In the genomic region with DNA sequence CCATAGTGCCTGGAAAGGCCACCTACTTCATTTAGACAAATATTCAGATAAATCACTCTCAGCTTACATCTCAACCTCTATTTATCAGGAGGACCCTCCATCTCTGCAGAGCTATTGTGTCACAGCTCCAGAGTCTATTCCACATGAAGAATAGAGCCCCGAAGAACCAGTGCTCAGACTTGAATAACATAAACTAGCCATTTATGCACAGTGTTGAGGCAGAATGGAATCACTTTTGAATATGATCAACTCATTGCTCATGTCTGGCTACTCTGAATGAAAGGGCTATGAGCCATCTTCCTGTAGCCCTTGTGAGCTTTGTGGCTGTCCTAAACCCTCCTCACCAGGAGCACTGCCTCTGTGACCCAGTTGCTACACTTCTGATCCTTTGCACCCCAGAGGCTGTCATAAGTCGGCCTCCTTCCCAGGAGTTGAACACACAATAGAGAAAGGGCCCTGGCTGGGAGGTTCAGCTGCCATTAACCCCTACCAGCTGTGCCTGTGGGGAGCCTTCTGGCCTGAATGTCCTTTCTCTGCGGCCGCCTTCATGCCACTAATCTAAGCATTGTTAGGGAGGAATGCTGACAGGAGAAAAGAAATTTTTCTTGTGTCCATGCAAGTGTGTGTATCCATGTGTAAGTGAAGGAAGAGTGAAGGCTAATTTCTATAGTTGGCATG, we compare ENCODE assay signal across 15 mouse cellular contexts.
A peak's percentile ranks its signal among the peaks of the same experiment; 100 is the strongest.
DNase-seq lines count a peak whose midpoint lies in the region; ATAC-seq and TF ChIP-seq lines count a peak whose summit lies in the region.
"Had no signal": no experiment of that assay in that cellular context is flagged by ENCODE, and none has a peak within 500 bp of the region (broad histone marks: within the 10 kb centered on the region; RNA-seq: fewer than 3 reads in every experiment).

No protein-coding gene starts in this region.

- H3K36me3 ChIP-seq in embryonic facial prominence, embryonic 10.5 days (replicated peaks), result no peaks in the 10 kb centered on the region
- H3K36me3 ChIP-seq in hindbrain, embryonic 12.5 days, result no peaks in the 10 kb centered on the region
- no peaks in the 10 kb centered on the region for H3K36me3 ChIP-seq in midbrain, postnatal 0 days (ENCODE audit: insufficient read depth, low read length)
- H3K36me3 ChIP-seq: heart, embryonic 13.5 days had no signal

- peak; percentile 3 for DNase-seq in adipocyte (ENCODE audit: low spot score)
- DNase-seq in embryonic facial prominence, embryonic 10.5 days (ENCODE audit: low spot score), result peak; percentile 61
- peak; percentile 35 for DNase-seq in midbrain, postnatal 0 days (ENCODE audit: low spot score)
- DNase-seq in lung, adult 18-20 months, result no peak
- no peak for DNase-seq in thymus, postnatal 14 days
- DNase-seq in urinary bladder, postnatal 36 days (ENCODE audit: low spot score in 2 of 2), result no peak
- DNase-seq: adrenal gland, postnatal 10 days; cerebellum, adult 11 months; layer of hippocampus, postnatal 36 days; liver; right cerebral cortex, adult 18-20 months had no signal

- WGBS in embryonic facial prominence, embryonic 10.5 days, result 23% methylated on average over 4 of the region's 4 CpGs
- 10% methylated on average over 4 of the region's 4 CpGs for WGBS in hindbrain, embryonic 12.5 days
- WGBS in midbrain, postnatal 0 days, result 16% methylated on average over 4 of the region's 4 CpGs

- H3K4me1 ChIP-seq in embryonic facial prominence, embryonic 10.5 days, result peaks cover 14% of the 10 kb centered on the region
- peaks cover 7% of the 10 kb centered on the region; the same call in 1 of the 2 replicates for H3K4me1 ChIP-seq in hindbrain, embryonic 12.5 days
- no peaks in the 10 kb centered on the region for H3K4me1 ChIP-seq in midbrain, postnatal 0 days (ENCODE audit: insufficient read depth, low read length)

- ATAC-seq in hindbrain, embryonic 12.5 days (ENCODE audit: low FRiP score), result peak; percentile 89
- ATAC-seq in midbrain, postnatal 0 days (ENCODE audit: low FRiP score), result no peak
- ATAC-seq: Patski had no signal

- H3K27ac ChIP-seq in embryonic facial prominence, embryonic 10.5 days (replicated peaks), result no peak overlapping the region
- H3K27ac ChIP-seq in hindbrain, embryonic 12.5 days, result peak overlapping the region; percentile 57
- no peak overlapping the region for H3K27ac ChIP-seq in midbrain, postnatal 0 days (ENCODE audit: low read depth, low read length)
- H3K27ac ChIP-seq: heart, embryonic 13.5 days; kidney, postnatal 0 days had no signal

- H3K9ac ChIP-seq in hindbrain, embryonic 12.5 days, result no peak overlapping the region
- H3K9ac ChIP-seq in midbrain, postnatal 0 days (replicated peaks; ENCODE audit: low read length, poor library complexity, severe bottlenecking), result no peak overlapping the region
- H3K9ac ChIP-seq: heart, embryonic 13.5 days had no signal

- H3K4me2 ChIP-seq in hindbrain, embryonic 12.5 days (replicated peaks), result no peak overlapping the region
- H3K4me2 ChIP-seq in midbrain, postnatal 0 days (ENCODE audit: low read depth, low read length, poor library complexity, severe bottlenecking), result no peak overlapping the region
- H3K4me2 ChIP-seq: heart, embryonic 13.5 days had no signal

- H3K9me3 ChIP-seq in embryonic facial prominence, embryonic 10.5 days, result no peaks in the 10 kb centered on the region
- 0 out of 2 replicates have a peak, but pooled peaks cover 2% of the 10 kb centered on the region for H3K9me3 ChIP-seq in hindbrain, embryonic 12.5 days (replicated peaks)
- no peaks in the 10 kb centered on the region for H3K9me3 ChIP-seq in midbrain, postnatal 0 days (ENCODE audit: low read length)
- H3K9me3 ChIP-seq: heart, embryonic 13.5 days had no signal

- H3K4me3 ChIP-seq in embryonic facial prominence, embryonic 10.5 days, result no peak overlapping the region
- no peak overlapping the region for H3K4me3 ChIP-seq in hindbrain, embryonic 12.5 days
- H3K4me3 ChIP-seq in midbrain, postnatal 0 days (ENCODE audit: low read depth, low read length), result no peak overlapping the region
- H3K4me3 ChIP-seq: heart, embryonic 13.5 days had no signal

- peaks cover 56% of the 10 kb centered on the region for H3K27me3 ChIP-seq in embryonic facial prominence, embryonic 10.5 days (replicated peaks; ENCODE audit: low read depth, poor library complexity, severe bottlenecking)
- peaks cover 65% of the 10 kb centered on the region for H3K27me3 ChIP-seq in hindbrain, embryonic 12.5 days
- peaks cover 39% of the 10 kb centered on the region for H3K27me3 ChIP-seq in midbrain, postnatal 0 days (ENCODE audit: insufficient read depth, low read length)
- H3K27me3 ChIP-seq: heart, embryonic 13.5 days; Patski had no signal

- no peak for TF ChIP-seq CTCF in midbrain, postnatal 0 days (IDR thresholded peaks at IDR 0.05)

Comparison
In these comparisons a context has a peak if more than half of its experiments do, and no peak if none do; other contexts are left out.
1. DNase-seq: peak in adipocyte (single experiment), embryonic facial prominence, embryonic 10.5 days (single experiment) and midbrain, postnatal 0 days (single experiment); none in lung, adult 18-20 months (0 of 2), thymus, postnatal 14 days (single experiment) and urinary bladder, postnatal 36 days (0 of 2).